Mouse (Mus musculus): ENCODE data around the gene Polr3h. TPM values are rescaled to one million over a fixed set of nuclear protein-coding genes. Genes with fewer than 3 reads are reported as not detected.

Gene Polr3h
- polyA plus RNA-seq, 1 experiment from 2014 or later = 157 TPM

DNA sequence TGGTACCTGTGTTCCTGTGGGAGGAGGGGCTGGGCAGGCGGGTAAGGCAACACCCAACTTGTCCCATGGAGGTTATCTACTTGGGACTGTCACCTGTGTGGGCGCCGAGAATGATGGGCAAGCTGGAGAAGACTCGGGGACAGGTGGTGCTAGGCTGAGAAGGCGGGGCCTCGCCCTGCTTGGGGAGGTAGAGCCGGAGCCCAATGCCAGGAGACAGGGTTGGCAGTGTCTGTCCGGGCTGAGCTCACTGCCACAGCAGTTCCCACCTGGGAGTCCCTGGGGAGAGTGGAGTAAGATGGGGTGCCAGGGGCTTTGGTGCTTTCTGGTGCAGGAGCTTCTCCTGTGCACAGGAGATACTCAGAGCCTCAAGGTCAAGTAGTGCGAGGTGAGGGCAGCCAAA is 76.9 kb downstream of the Polr3h start:
- peaks cover 14% of the 10 kb centered on the region for H3K4me1 ChIP-seq (ENCODE audit: control insufficient read depth, insufficient read depth, low read length)
- H3K4me3 ChIP-seq (ENCODE audit: low read length) = no peak overlapping the region
- H3K27me3 ChIP-seq (ENCODE audit: control insufficient read depth, insufficient read depth, low read length) = no peaks in the 10 kb centered on the region
- no peak overlapping the region for H3K4me2 ChIP-seq (ENCODE audit: low read depth, low read length)
- peaks cover 25% of the 10 kb centered on the region for H3K36me3 ChIP-seq (ENCODE audit: control insufficient read depth, insufficient read depth)
- no peak; the same call in 1 of the 2 replicates for ATAC-seq (replicated peaks; ENCODE audit: extremely low read depth, insufficient read depth, low FRiP score)
- no peak overlapping the region for H3K9ac ChIP-seq (ENCODE audit: low read length)
- 76% methylated on average over 9 of the region's 9 CpGs for WGBS
- 0 out of 2 replicates have a peak overlapping the region, but pooled peaks have one; percentile 9 for H3K27ac ChIP-seq (ENCODE audit: low read length)
- H3K9me3 ChIP-seq (replicated peaks; ENCODE audit: control insufficient read depth, low read length) = no peaks in the 10 kb centered on the region

DNA sequence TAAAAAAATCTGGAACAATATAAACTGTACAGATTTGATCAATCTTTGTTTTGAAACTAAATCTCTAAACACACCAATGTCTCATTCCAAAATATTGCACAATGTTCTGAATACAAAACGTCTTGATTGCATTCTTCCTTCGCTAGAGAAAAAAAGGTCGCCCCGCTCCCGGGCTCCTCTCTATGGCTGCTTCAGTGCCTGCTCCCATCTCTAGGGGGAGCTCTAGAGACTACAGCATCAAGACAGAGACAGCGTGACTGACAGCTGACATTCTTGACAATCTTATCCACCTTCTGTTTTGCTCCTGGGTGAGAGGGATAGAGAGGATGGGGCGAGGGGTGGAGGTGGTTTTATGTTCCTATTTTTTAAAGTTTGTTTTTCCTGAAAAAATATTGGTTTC is 77.7 kb downstream of the Polr3h start:
- 32% methylated on average over 7 of the region's 7 CpGs for WGBS
- Histone ChIP-seq H3K4me2 (ENCODE audit: low read depth, low read length) (no peak overlapping the region), H3K4me3 (ENCODE audit: low read length) (no peak overlapping the region), H3K27me3 (ENCODE audit: control insufficient read depth, insufficient read depth, low read length) (no peaks in the 10 kb centered on the region), H3K9ac (ENCODE audit: low read length) (no peak overlapping the region), H3K9me3 (replicated peaks; ENCODE audit: control insufficient read depth, low read length) (no peaks in the 10 kb centered on the region), H3K36me3 (ENCODE audit: control insufficient read depth, insufficient read depth) (peaks cover 25% of the 10 kb centered on the region), H3K4me1 (ENCODE audit: control insufficient read depth, insufficient read depth, low read length) (peaks cover 12% of the 10 kb centered on the region), H3K27ac (ENCODE audit: low read length) (no peak overlapping the region)
- ATAC-seq (replicated peaks; ENCODE audit: extremely low read depth, insufficient read depth, low FRiP score) = no peak

DNA sequence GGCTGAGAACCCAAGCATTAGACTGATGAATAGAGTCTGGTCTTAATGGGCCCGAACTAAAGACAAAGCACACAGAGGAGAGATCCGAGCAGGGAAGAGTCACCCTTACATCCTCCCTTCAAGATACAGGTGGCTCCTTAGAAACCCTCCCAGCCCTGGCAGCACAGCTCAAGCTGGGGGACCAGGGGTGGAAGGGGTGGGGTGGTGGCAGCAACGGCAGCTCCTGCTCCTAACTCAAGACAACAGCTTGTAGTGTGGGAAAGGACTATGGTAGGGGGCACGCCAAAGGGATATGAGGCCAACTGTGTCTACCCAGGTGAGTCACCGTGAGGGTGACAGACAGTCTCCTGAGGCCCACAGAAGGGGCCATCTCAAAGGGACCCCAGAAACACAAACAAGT is 78.2 kb downstream of the Polr3h start:
- no peak overlapping the region for H3K9ac ChIP-seq (ENCODE audit: low read length)
- no peak overlapping the region for H3K4me3 ChIP-seq (ENCODE audit: low read length)
- H3K27ac ChIP-seq (ENCODE audit: low read length) = no peak overlapping the region
- no peaks in the 10 kb centered on the region for H3K27me3 ChIP-seq (ENCODE audit: control insufficient read depth, insufficient read depth, low read length)
- H3K4me2 ChIP-seq (ENCODE audit: low read depth, low read length) = no peak overlapping the region
- WGBS = 82% methylated on average over 5 of the region's 5 CpGs
- no peaks in the 10 kb centered on the region for H3K9me3 ChIP-seq (replicated peaks; ENCODE audit: control insufficient read depth, low read length)
- ATAC-seq (replicated peaks; ENCODE audit: extremely low read depth, insufficient read depth, low FRiP score) = no peak
- peaks cover 12% of the 10 kb centered on the region for H3K4me1 ChIP-seq (ENCODE audit: control insufficient read depth, insufficient read depth, low read length)
- peaks cover 23% of the 10 kb centered on the region for H3K36me3 ChIP-seq (ENCODE audit: control insufficient read depth, insufficient read depth)

DNA sequence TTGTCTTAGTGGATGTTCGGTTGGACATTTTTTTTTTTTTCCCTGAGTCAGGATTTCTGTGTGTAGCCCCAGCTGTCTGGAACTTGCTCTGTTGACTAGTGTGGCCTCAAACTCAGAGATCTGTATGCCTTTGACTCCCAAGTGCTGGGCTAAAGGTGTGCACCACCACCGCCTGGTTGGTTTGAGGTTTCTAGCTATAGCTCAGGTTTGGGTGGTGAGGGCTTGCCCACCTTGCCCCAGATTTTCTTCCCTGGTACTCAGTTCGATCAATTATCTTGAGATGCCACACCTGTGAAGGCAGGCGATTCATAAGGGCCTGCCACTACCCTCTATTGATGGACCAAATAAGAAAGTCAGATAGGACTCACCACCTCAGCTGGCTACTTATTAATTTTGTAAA is 78.9 kb downstream of the Polr3h start:
- H3K27ac ChIP-seq (ENCODE audit: low read length) = no peak overlapping the region
- H3K4me2 ChIP-seq (ENCODE audit: low read depth, low read length) = no peak overlapping the region
- peaks cover 23% of the 10 kb centered on the region for H3K36me3 ChIP-seq (ENCODE audit: control insufficient read depth, insufficient read depth)
- H3K4me3 ChIP-seq (ENCODE audit: low read length) = no peak overlapping the region
- peaks cover 12% of the 10 kb centered on the region for H3K4me1 ChIP-seq (ENCODE audit: control insufficient read depth, insufficient read depth, low read length)
- no peak overlapping the region for H3K9ac ChIP-seq (ENCODE audit: low read length)
- H3K27me3 ChIP-seq (ENCODE audit: control insufficient read depth, insufficient read depth, low read length) = no peaks in the 10 kb centered on the region
- WGBS = 87% methylated on average over 4 of the region's 4 CpGs
- no peaks in the 10 kb centered on the region for H3K9me3 ChIP-seq (replicated peaks; ENCODE audit: control insufficient read depth, low read length)
- ATAC-seq (replicated peaks; ENCODE audit: extremely low read depth, insufficient read depth, low FRiP score) = no peak

DNA sequence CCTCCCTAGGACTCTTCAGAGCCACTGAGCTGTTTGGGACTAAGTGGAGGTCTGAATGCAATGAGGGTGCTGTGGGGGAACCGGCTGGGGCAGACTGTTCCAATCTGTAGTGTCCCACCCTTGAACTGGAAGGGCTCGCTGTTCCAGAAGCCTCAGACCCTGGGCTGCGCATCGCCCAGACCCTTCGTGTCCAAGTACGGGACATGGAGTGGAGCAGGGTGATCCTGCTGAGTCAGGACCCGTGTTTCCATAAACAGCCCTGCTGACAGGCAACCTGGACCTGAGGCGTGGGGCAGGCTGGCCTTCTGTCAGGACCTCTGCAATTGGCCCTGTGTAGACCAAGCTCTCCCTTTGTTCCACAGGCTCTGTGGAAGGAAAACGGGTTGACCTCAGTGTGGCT is 79.3 kb downstream of the Polr3h start:
- H3K9ac ChIP-seq (ENCODE audit: low read length) = no peak overlapping the region
- H3K27ac ChIP-seq (ENCODE audit: low read length) = no peak overlapping the region
- no peak for ATAC-seq (replicated peaks; ENCODE audit: extremely low read depth, insufficient read depth, low FRiP score)
- H3K4me2 ChIP-seq (ENCODE audit: low read depth, low read length) = no peak overlapping the region
- peaks cover 12% of the 10 kb centered on the region for H3K4me1 ChIP-seq (ENCODE audit: control insufficient read depth, insufficient read depth, low read length)
- 78% methylated on average over 9 of the region's 9 CpGs for WGBS
- H3K27me3 ChIP-seq (ENCODE audit: control insufficient read depth, insufficient read depth, low read length) = no peaks in the 10 kb centered on the region
- no peak overlapping the region for H3K4me3 ChIP-seq (ENCODE audit: low read length)
- H3K36me3 ChIP-seq (ENCODE audit: control insufficient read depth, insufficient read depth) = peaks cover 21% of the 10 kb centered on the region
- H3K9me3 ChIP-seq (replicated peaks; ENCODE audit: control insufficient read depth, low read length) = no peaks in the 10 kb centered on the region

DNA sequence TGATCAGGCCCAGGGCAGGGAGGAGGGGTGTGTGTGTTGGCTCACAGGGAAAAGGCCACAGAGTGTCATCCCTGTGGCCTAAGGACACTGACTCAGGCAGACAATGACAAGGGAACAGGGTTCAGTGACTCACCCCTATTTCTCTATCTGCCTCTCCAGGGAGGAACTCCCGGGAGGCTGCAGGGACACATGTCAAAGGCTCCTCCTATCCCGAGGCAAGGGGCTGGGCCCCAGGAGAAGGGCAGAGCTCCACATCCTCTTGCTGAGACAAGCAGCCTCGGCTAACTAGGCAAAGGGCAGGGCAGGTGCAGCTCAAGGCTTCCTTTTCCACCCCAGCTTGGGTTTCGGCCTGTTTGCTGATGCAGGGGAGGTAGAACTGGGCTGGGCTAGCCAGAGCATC is 80.3 kb downstream of the Polr3h start:
- H3K4me2 ChIP-seq (ENCODE audit: low read depth, low read length) = no peak overlapping the region
- H3K36me3 ChIP-seq (ENCODE audit: control insufficient read depth, insufficient read depth) = peaks cover 12% of the 10 kb centered on the region
- ATAC-seq (replicated peaks; ENCODE audit: extremely low read depth, insufficient read depth, low FRiP score) = no peak
- 24% methylated on average over 4 of the region's 4 CpGs for WGBS
- H3K27ac ChIP-seq (ENCODE audit: low read length) = peak overlapping the region; percentile 58
- H3K4me1 ChIP-seq (ENCODE audit: control insufficient read depth, insufficient read depth, low read length) = peaks cover 12% of the 10 kb centered on the region
- H3K27me3 ChIP-seq (ENCODE audit: control insufficient read depth, insufficient read depth, low read length) = no peaks in the 10 kb centered on the region
- no peaks in the 10 kb centered on the region for H3K9me3 ChIP-seq (replicated peaks; ENCODE audit: control insufficient read depth, low read length)
- H3K4me3 ChIP-seq (ENCODE audit: low read length) = no peak overlapping the region
- peak overlapping the region; percentile 41; the same call in 1 of the 2 replicates for H3K9ac ChIP-seq (ENCODE audit: low read length)

DNA sequence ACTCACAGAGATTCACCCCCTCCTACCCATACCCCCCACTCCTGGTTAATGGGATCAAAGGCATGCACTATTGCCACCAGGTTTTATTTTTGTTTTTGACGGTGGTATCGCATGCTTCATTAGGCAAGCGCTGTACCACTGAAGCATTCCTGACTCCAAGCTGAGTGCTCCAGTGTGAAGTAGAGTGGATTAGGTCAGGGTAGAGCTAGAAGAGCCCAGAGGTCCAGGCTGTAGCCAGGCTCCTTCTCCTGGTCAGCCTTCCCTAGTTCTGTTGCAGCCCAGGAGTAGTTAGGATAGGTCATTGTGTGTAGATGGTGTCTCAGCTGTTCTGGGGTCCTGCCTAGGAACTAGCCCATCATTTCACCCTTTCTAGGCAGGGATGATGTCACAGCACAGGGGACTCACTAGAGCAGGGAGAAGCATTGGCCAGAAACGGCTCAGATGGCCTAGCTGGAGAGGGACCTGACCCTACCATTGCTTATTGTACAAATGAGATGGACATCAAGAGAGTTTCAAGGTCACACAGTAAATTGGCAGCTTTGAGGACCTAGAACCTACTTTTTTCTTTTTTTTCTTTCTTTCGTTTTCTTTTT is 80.9 kb downstream of the Polr3h start:
- H3K36me3 ChIP-seq (ENCODE audit: control insufficient read depth, insufficient read depth) = peaks cover 7% of the 10 kb centered on the region
- H3K9me3 ChIP-seq (replicated peaks; ENCODE audit: control insufficient read depth, low read length) = no peaks in the 10 kb centered on the region
- H3K4me2 ChIP-seq (ENCODE audit: low read depth, low read length) = no peak overlapping the region
- H3K4me3 ChIP-seq (ENCODE audit: low read length) = no peak overlapping the region
- H3K4me1 ChIP-seq (ENCODE audit: control insufficient read depth, insufficient read depth, low read length) = peaks cover 14% of the 10 kb centered on the region
- no peaks in the 10 kb centered on the region for H3K27me3 ChIP-seq (ENCODE audit: control insufficient read depth, insufficient read depth, low read length)
- no peak for ATAC-seq (replicated peaks; ENCODE audit: extremely low read depth, insufficient read depth, low FRiP score)
- H3K9ac ChIP-seq (ENCODE audit: low read length) = peak overlapping the region; percentile 41; the same call in 1 of the 2 replicates
- 72% methylated on average over 5 of the region's 5 CpGs for WGBS
- peak overlapping the region; percentile 58 for H3K27ac ChIP-seq (ENCODE audit: low read length)

DNA sequence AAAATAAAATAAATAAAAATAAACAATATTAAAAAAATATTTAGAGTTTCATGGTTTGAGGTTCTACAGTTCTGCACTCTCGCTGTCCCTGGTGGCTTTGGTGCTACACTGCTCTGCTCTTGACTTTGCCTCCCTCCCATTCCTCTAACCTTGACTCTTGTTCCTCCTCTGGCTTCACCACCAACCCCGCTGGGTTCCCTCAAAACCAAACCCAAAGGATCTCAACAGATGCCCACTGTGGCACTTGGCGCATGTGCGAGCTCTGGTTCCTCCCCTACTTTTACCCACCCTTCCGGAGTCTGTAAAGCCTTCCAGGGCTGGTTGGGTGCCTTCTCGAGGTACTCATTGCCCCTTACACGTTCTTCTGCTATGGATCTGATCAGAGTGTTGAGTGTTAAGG is 83.8 kb downstream of the Polr3h start:
- Histone ChIP-seq H3K9ac (ENCODE audit: low read length) (no peak overlapping the region), H3K9me3 (replicated peaks; ENCODE audit: control insufficient read depth, low read length) (no peaks in the 10 kb centered on the region), H3K36me3 (ENCODE audit: control insufficient read depth, insufficient read depth) (no peaks in the 10 kb centered on the region), H3K4me3 (ENCODE audit: low read length) (no peak overlapping the region), H3K27ac (ENCODE audit: low read length) (no peak overlapping the region), H3K4me1 (ENCODE audit: control insufficient read depth, insufficient read depth, low read length) (peaks cover 28% of the 10 kb centered on the region), H3K27me3 (ENCODE audit: control insufficient read depth, insufficient read depth, low read length) (no peaks in the 10 kb centered on the region), H3K4me2 (ENCODE audit: low read depth, low read length) (no peak overlapping the region)
- 83% methylated on average over 7 of the region's 7 CpGs for WGBS
- ATAC-seq (replicated peaks; ENCODE audit: extremely low read depth, insufficient read depth, low FRiP score) = no peak

DNA sequence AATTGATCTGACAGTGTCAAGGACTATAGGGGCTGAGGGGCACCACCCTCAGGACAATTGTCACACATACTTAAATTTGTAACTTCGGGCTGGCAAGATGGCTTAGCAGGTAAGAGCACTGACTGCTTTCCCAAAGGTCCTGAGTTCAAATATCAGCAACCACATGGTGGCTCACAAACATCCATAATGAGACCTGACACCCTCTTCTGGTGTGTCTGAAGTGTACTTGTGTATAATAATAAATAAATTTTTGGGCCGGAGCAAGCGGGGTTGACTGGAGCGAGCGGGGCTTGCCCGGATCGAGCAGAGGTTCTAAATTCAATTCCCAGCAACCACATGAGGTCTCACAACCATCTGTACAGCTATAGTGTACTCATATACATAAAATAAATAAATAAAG is 85.7 kb downstream of the Polr3h start:
- no peak overlapping the region for H3K4me2 ChIP-seq (ENCODE audit: low read depth, low read length)
- H3K4me3 ChIP-seq (ENCODE audit: low read length) = no peak overlapping the region
- peaks cover 40% of the 10 kb centered on the region for H3K4me1 ChIP-seq (ENCODE audit: control insufficient read depth, insufficient read depth, low read length)
- no peak for ATAC-seq (replicated peaks; ENCODE audit: extremely low read depth, insufficient read depth, low FRiP score)
- peak overlapping the region; percentile 49; the same call in 1 of the 2 replicates for H3K9ac ChIP-seq (ENCODE audit: low read length)
- H3K36me3 ChIP-seq (ENCODE audit: control insufficient read depth, insufficient read depth) = no peaks in the 10 kb centered on the region
- 90% methylated on average over 7 of the region's 7 CpGs for WGBS
- H3K9me3 ChIP-seq (replicated peaks; ENCODE audit: control insufficient read depth, low read length) = no peaks in the 10 kb centered on the region
- peak overlapping the region; percentile 94 for H3K27ac ChIP-seq (ENCODE audit: low read length)
- no peaks in the 10 kb centered on the region for H3K27me3 ChIP-seq (ENCODE audit: control insufficient read depth, insufficient read depth, low read length)

Measured in heart, embryonic 16.5 days (tissue).